Mouse (Mus musculus) heart, embryonic 10.5 days (tissue): ENCODE measurements around the gene Slc16a7. TPM values are rescaled to one million over a fixed set of nuclear protein-coding genes. Genes with fewer than 3 reads are reported as not detected.
A peak's percentile ranks its signal among the peaks of the same experiment; 100 is the strongest.

Experiments used
- DNase-seq: peaks from one replicate; pipeline ENCODE4 v3.0.0-alpha.2; 2017; ENCODE audit warnings: low spot score
- H3K27ac ChIP-seq: fragments of 300-500 bp; sonication (generic); 2 replicates; pipeline ENCODE4 v1.5.1; 2016; ENCODE audit warnings: mild to moderate bottlenecking
- H3K27me3 ChIP-seq: fragments of 300-500 bp; sonication (generic); 2 replicates; pipeline ENCODE4 v1.6.1; 2016; ENCODE audit warnings: mild to moderate bottlenecking; ENCODE audit not compliant: poor library complexity, insufficient read depth, severe bottlenecking
- H3K36me3 ChIP-seq: fragments of 300-500 bp; sonication (generic); 2 replicates; pipeline ENCODE4 v1.6.1; 2016; ENCODE audit warnings: mild to moderate bottlenecking, moderate library complexity
- H3K4me1 ChIP-seq: fragments of 300-500 bp; sonication (generic); 2 replicates; pipeline ENCODE4 v1.6.1; 2016; ENCODE audit warnings: mild to moderate bottlenecking
- H3K4me3 ChIP-seq: fragments of 300-500 bp; sonication (generic); 2 replicates; pipeline ENCODE4 v1.5.1; 2016; ENCODE audit warnings: mild to moderate bottlenecking, moderate library complexity
- H3K9me3 ChIP-seq: fragments of 300-500 bp; sonication (generic); 2 replicates; pipeline ENCODE4 v1.6.1; 2016; ENCODE audit warnings: mild to moderate bottlenecking, moderate library complexity
- WGBS: fragments of 180-500 bp; shearing (Covaris S2); methylation state at CpG from one replicate; pipeline ENCODE4 v1.1.7; 2016; 5-methylcytosine and 5-hydroxymethylcytosine counted together
- polyA plus RNA-seq: library from polyadenylated mRNA; unstranded; fragments of >200 nt; fragmentation: Nextera tagmentation; extraction: Ambion mirVana; gene quantifications from 2 replicates; pipeline ENCODE4 v1.2.1, GENCODE M21; 2016

Gene Slc16a7
- polyA plus RNA-seq, 1 experiment from 2014 or later = 4.6 TPM

DNA sequence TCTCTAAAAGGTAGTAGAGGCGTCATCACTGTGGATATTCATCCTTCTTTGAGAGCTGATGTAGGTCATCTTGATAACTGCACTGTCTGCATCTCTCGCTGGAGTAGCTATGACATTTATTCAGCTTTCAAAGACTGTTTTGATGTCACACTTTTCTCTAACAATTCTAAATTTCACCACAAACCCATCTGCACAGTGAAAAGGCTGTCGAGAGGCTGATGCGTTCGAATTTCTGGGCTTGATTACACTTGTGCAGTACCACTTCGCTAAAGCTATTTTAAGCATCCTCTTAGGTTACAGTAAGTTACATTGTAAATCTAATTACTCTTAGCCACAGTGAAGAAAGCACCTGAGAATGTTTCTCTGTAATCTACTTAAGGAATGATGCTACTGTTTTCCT is 42.1 kb downstream of the Slc16a7 start:
- Histone ChIP-seq H3K4me1 (0 out of 2 replicates have a peak, but pooled peaks cover 3% of the 10 kb centered on the region), H3K36me3 (no peaks in the 10 kb centered on the region), H3K9me3 (no peaks in the 10 kb centered on the region), H3K4me3 (no peak overlapping the region), H3K27ac (no peak overlapping the region), H3K27me3 (no peaks in the 10 kb centered on the region)
- 71% methylated on average over 6 of the region's 6 CpGs for WGBS
- DNase-seq = no peak

DNA sequence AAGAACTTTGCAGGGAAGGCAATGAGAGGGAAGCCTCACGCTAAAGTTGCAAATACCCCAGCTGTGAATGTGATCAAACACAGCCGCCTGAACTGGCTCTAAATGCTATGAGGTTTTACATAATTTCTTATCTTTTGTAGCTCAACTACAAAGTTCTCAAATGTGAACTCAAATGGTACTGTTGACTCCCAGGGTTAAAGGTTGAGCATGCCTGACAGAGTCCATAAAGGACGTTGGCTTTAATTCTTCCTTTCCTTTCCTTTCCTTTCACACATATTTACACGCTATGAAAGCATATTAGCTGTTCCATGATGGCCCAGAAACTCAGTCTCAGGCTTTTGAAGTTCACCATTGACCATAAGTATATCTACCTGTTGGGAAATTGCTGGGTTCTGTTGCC is 42.9 kb downstream of the Slc16a7 start:
- H3K9me3 ChIP-seq = no peaks in the 10 kb centered on the region
- 73% methylated on average over 4 of the region's 4 CpGs for WGBS
- H3K36me3 ChIP-seq = no peaks in the 10 kb centered on the region
- no peak overlapping the region for H3K27ac ChIP-seq
- no peak overlapping the region for H3K4me3 ChIP-seq
- H3K27me3 ChIP-seq = no peaks in the 10 kb centered on the region
- H3K4me1 ChIP-seq = 0 out of 2 replicates have a peak, but pooled peaks cover 3% of the 10 kb centered on the region
- no peak for DNase-seq

DNA sequence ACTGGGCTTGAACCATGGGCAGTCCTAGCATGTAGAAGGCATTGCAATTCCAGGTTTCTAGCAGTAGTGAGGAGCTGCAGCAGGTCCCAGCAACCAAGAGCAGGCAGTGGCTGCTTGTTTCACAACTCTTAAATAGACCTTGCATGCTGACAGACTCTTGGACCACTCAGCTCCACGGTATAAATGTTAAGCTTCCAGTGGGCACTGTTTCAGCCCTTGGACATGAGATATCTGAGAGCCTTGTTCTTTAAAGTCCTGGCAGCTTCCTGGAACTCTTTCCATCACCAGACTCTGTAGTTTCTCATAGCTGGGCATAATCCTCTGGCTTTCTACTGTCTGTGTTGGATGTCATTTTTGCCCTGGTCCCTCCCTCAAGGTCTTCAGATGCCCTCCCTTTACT is 43.7 kb downstream of the Slc16a7 start:
- no peaks in the 10 kb centered on the region for H3K36me3 ChIP-seq
- H3K4me1 ChIP-seq = 0 out of 2 replicates have a peak, but pooled peaks cover 3% of the 10 kb centered on the region
- no peaks in the 10 kb centered on the region for H3K9me3 ChIP-seq
- DNase-seq = no peak
- H3K27me3 ChIP-seq = no peaks in the 10 kb centered on the region
- no peak overlapping the region for H3K4me3 ChIP-seq
- no peak overlapping the region for H3K27ac ChIP-seq
- 45% methylated on average over 1 of the region's 1 CpGs for WGBS

DNA sequence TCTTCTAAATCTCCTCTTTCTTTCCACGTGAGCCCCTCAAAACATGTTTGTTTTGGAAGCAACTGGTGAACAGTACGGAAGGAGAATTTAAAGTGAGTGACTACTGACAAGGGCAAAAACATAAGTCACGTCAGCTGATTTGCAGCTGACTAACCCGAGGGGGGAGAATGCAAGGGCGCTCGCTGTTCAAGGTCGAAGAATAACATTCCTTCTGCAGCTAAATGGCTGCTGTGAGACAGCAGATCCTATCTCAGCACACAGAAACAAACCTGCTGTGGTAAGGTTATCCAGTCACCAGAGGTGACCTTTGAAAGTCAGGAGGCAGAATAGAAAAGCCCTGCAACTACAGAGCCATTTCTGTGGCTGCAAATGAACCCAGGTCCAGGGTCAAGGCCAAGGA is 47.1 kb downstream of the Slc16a7 start:
- WGBS = 30% methylated on average over 7 of the region's 7 CpGs
- Histone ChIP-seq H3K9me3 (no peaks in the 10 kb centered on the region), H3K4me1 (peaks cover 11% of the 10 kb centered on the region), H3K4me3 (no peak overlapping the region), H3K27me3 (no peaks in the 10 kb centered on the region), H3K36me3 (no peaks in the 10 kb centered on the region), H3K27ac (peak overlapping the region; percentile 59)
- no peak for DNase-seq

DNA sequence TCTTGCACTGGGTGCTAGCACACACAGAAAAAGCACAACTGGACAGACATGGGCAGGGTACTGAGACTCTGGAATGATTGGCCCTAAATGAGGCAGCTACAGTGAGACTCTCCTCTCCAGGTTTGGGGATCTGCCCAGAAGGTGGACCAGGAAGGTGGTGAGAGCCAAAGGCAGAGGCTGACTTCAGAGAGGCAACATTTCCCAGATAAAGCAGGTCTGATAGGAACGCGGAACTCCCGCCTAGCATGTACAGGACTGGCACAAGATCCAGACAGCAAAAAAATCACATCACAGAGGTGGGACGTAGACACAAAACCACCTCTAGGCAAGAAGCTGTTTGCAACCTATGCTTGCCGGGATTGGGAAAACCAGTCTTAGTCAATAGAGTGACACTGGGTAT is 55.5 kb downstream of the Slc16a7 start:
- Histone ChIP-seq H3K27ac (no peak overlapping the region), H3K9me3 (no peaks in the 10 kb centered on the region), H3K36me3 (no peaks in the 10 kb centered on the region), H3K4me1 (peaks cover 21% of the 10 kb centered on the region), H3K27me3 (no peaks in the 10 kb centered on the region), H3K4me3 (no peak overlapping the region)
- no peak for DNase-seq
- 48% methylated on average over 5 of the region's 5 CpGs for WGBS

DNA sequence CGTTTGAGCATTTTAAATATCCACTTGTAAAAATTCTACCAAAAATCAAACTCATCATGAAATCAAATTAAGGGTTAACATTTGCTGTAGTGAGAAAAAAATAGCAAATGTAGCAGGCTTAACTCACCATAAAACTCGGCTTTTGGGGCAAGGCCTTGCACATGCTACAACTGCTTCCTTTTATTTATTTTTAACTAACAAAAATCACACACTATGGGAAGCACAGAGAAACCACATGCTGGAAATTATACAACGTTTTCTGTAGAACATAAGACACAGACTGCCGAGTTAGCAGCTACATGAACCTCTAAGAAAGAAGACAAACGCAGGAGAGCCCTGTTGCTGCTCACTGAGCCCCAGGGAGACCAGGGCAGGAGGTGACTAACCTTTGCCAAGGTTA is 57.9 kb downstream of the Slc16a7 start:
- H3K4me3 ChIP-seq = no peak overlapping the region
- no peaks in the 10 kb centered on the region for H3K9me3 ChIP-seq
- DNase-seq = no peak
- H3K27ac ChIP-seq = no peak overlapping the region
- H3K36me3 ChIP-seq = no peaks in the 10 kb centered on the region
- WGBS = 59% methylated on average over 5 of the region's 5 CpGs
- H3K27me3 ChIP-seq = no peaks in the 10 kb centered on the region
- 0 out of 2 replicates have a peak, but pooled peaks cover 14% of the 10 kb centered on the region for H3K4me1 ChIP-seq

DNA sequence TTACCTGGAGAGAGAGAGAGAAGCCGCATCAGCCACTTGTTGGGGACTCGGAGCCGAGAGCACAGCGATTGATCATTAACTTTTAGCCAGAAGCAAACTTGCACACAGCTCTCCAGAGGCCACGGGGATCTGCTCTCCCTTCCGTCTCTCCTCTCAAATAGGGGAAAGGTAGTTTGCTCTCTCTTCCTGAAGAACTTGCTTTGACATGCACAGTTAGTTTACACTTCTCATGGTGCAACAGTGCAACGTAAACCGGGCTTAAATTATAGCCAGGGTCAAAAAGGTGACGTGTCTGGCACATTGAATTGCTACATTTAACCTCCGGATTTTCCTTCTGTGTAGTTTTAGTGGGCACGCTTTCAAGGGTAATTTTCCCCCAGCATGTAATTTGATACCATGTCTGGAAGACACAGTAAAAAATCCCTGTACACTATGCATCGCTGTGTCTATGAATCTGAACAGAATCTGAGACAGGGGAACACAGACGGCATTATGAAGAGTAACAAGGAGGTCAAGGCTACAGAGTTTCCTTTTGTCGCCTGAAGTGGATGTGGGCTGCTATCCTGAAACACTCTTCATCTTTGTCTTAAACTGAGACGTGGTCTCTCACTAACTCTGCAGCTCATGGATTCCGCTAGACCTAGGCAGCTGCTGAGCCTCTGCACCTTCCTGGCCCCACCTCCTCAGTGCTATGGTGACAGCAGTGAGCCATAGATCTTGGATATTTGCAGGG is 60.8 kb downstream of the Slc16a7 start:
- H3K9me3 ChIP-seq = no peaks in the 10 kb centered on the region
- DNase-seq = no peak
- no peaks in the 10 kb centered on the region for H3K36me3 ChIP-seq
- H3K27me3 ChIP-seq = no peaks in the 10 kb centered on the region
- peak overlapping the region; percentile 29; the same call in 1 of the 2 replicates for H3K27ac ChIP-seq
- H3K4me1 ChIP-seq = 0 out of 2 replicates have a peak, but pooled peaks cover 9% of the 10 kb centered on the region
- 56% methylated on average over 16 of the region's 16 CpGs for WGBS
- peak overlapping the region; percentile 18; the same call in 1 of the 2 replicates for H3K4me3 ChIP-seq

DNA sequence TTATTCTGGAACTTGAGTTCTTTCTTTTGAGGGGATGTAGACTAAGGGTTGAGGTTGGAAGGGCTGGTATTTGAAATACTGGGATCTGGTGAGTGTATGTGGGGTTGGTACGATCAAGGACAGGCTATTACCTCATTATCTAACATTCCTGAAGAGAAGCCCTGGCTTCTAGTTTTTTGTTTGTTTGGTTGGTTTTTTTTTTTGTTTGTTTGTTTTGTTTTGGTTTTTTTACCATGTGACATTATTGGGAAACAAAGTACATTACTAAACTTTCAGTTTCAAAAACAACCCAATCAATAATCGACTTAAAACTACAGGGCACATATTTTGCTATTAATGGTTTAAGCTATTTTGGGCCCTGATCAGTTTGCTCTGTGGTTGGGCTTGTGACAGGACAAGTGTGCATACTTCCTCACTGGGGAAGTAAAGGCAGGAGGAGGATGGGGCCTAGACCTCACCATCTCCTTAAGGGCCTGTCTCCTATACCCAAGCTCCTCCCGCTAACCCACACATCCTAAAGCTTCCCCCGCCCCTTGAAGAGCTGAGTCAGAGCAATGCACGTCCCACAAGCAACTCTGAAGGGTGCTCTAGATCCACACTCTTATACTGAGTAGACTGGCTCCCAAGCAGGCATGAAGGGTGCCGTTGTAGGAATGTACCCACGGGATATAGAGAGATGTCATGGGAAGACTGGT is 64.2 kb downstream of the Slc16a7 start:
- DNase-seq = no peak
- H3K36me3 ChIP-seq = no peaks in the 10 kb centered on the region
- H3K27me3 ChIP-seq = no peaks in the 10 kb centered on the region
- H3K4me3 ChIP-seq = no peak overlapping the region
- 85% methylated on average over 7 of the region's 7 CpGs for WGBS
- no peaks in the 10 kb centered on the region for H3K9me3 ChIP-seq
- no peak overlapping the region for H3K27ac ChIP-seq
- 0 out of 2 replicates have a peak, but pooled peaks cover 9% of the 10 kb centered on the region for H3K4me1 ChIP-seq

DNA sequence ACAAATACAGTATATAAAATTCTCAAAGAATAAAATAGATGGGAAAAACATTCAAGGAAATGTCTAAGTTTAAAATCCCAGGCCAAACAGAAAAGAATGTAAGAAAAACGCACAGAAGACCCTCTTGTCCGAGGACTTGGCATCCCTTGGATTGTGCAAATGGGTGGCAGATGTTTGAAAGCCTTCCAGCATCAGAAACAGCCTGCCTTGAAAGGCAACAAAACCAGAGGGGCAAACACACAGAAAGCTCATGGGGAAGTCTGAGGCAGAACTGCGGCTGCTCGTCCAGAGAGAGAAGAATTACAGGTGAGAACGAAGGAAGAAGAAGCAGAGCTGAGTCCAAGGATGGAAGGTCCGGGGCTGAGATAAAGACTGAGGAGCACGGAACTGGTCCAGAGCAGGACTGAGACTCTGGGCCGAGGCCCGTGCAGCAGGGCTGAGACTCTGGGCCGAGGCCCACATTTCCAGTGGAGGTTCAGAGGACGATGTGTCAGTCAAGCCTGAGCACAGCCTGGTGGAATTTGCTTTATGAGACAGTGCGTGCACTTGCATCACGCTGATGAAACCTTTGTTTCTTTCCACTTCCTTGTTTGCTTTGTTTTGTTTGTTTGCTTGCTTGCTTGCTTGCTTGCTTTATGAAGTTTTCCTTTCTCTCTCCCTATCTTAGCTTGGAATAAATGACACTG is 65.0 kb downstream of the Slc16a7 start:
- Histone ChIP-seq H3K36me3 (no peaks in the 10 kb centered on the region), H3K4me1 (0 out of 2 replicates have a peak, but pooled peaks cover 9% of the 10 kb centered on the region), H3K4me3 (no peak overlapping the region), H3K27me3 (no peaks in the 10 kb centered on the region), H3K9me3 (no peaks in the 10 kb centered on the region), H3K27ac (no peak overlapping the region)
- 87% methylated on average over 13 of the region's 13 CpGs for WGBS
- DNase-seq = no peak

DNA sequence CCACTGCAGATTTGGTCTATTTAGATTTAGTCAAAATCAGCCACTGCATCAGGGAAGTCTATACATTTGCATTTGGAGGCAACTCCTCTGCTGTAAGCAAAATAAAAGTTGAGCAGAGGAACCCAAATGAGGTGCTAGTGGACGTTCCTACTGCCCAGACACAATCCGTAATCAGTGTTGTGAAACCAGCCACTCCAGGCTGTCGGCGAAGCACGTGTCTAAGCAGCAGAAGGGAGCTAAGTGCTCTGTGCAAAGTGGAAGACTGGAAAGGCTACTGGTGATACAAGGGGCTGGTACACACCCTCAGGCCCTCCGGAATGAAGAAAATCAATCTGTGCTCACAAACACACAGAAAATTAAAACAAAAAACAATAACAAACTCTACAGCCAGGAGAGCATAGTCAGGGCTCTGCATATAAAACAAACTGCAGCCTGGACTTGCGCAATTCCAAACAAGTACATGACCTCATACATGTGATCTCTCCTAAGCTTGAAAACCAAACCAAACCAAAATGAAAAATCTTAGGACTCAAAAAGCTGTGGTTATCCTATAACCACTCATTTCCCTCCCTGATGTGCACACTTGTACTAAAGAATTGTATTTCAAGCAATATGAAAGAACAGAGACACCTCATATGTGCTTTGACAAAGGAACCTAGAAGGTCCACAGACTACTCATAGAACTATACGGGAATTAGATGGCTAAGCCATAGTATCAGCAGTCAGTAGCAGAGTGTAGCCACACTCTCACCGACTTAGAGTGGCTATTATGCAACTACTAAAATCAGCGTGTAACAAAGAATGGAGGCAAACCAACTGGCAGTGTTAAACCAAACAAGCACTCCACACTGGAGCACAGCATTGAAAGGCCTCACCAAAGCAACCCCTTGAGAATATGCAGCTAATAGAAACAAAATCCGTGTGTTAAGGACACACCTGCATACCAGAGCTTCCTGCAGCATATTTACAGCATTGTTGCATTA is 67.5 kb downstream of the Slc16a7 start:
- Histone ChIP-seq H3K4me3 (no peak overlapping the region), H3K4me1 (no peaks in the 10 kb centered on the region), H3K27me3 (no peaks in the 10 kb centered on the region), H3K36me3 (no peaks in the 10 kb centered on the region), H3K27ac (no peak overlapping the region), H3K9me3 (no peaks in the 10 kb centered on the region)
- DNase-seq = no peak
- 60% methylated on average over 11 of the region's 11 CpGs for WGBS

DNA sequence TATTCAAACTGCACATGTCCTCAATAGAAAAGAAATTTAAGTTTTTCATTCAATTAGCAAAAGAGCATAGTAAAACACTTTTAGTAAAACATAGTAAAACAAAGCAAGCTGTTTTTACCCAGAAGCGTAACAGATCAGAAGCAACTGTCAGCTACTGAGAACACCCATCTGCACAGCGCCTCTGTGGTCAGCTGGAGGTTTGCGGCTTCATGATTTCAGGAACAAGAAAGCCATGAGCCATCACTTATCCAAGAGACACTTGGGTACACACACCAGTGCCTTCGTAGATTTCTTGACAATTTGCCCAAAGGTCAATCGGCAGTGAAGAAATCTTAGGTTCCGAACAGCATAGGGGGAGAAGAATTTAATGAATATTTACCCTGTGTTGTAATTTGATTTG is 71.9 kb downstream of the Slc16a7 start:
- no peaks in the 10 kb centered on the region for H3K36me3 ChIP-seq
- H3K9me3 ChIP-seq = no peaks in the 10 kb centered on the region
- H3K4me1 ChIP-seq = no peaks in the 10 kb centered on the region
- no peak for DNase-seq
- H3K4me3 ChIP-seq = no peak overlapping the region
- WGBS = 79% methylated on average over 6 of the region's 6 CpGs
- no peak overlapping the region for H3K27ac ChIP-seq
- no peaks in the 10 kb centered on the region for H3K27me3 ChIP-seq

DNA sequence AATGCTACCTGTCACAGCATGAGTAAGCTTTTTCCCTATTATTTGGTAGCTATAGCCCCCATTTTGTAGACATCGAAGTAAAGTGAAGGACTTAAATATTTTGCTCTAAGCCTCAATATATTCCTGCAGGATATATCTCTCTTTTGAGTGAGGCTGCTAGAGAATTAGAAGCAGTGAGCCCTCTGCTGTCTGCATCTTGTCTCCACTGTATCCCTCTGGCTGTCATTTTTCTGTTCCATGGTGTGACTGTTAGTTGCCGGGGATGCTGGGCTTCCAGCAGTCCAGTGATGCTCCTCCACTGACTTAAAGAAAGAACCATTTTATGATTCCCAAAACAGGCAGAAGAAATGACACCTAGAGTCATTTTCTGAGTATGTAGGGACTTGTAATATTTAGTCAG is 78.4 kb downstream of the Slc16a7 start:
- 92% methylated on average over 2 of the region's 2 CpGs for WGBS
- no peaks in the 10 kb centered on the region for H3K36me3 ChIP-seq
- no peaks in the 10 kb centered on the region for H3K27me3 ChIP-seq
- H3K4me3 ChIP-seq = no peak overlapping the region
- no peaks in the 10 kb centered on the region for H3K9me3 ChIP-seq
- H3K27ac ChIP-seq = no peak overlapping the region
- DNase-seq = no peak
- no peaks in the 10 kb centered on the region for H3K4me1 ChIP-seq
